Mouse (Mus musculus): ENCODE results near the gene Lyst. TPM values are rescaled to one million over a fixed set of nuclear protein-coding genes. Genes with fewer than 3 reads are reported as not detected.
"Not testable (repeated sequence)": the region's sequence is repeated elsewhere in the genome, so short reads cannot be mapped to it uniquely, and the experiment has no call there.

The Lyst gene
- total and polyA plus RNA-seq, 3 experiments = 2.0 to 6.8 (median 6.7) TPM

- TF ChIP-seq CTCF (IDR thresholded peaks at IDR 0.05) (no peak), EP300 (IDR thresholded peaks at IDR 0.05; ENCODE audit: insufficient read depth, low read depth, low read length) (no peak), POLR2A (IDR thresholded peaks at IDR 0.05; ENCODE audit: insufficient read depth, low read depth, low read length) (no peak)
- Histone ChIP-seq H3K9ac (ENCODE audit: low read depth, low read length) (no peak overlapping the region), H3K4me3 (no peak overlapping the region), H3K27ac (no peak overlapping the region), H3K4me1 (ENCODE audit: control insufficient read depth, insufficient read depth, low read length) (no peaks in the 10 kb centered on the region), H3K36me3 (ENCODE audit: control insufficient read depth, insufficient read depth, low read length) (no peaks in the 10 kb centered on the region), H3K27me3 (ENCODE audit: control insufficient read depth, insufficient read depth, low read length) (no peaks in the 10 kb centered on the region), H3K79me2 (replicated peaks; ENCODE audit: control insufficient read depth, insufficient read depth, low read length) (no peaks in the 10 kb centered on the region)
- intact Hi-C loops (cut with DNase I) = no loop called here
- DNase-seq = no peak
- 78% methylated on average over 8 of the region's 8 CpGs for WGBS
Observed at GRCm38 (mm10) chr13:13677871-13678270, 87.7 kb downstream of the Lyst start.

DNA sequence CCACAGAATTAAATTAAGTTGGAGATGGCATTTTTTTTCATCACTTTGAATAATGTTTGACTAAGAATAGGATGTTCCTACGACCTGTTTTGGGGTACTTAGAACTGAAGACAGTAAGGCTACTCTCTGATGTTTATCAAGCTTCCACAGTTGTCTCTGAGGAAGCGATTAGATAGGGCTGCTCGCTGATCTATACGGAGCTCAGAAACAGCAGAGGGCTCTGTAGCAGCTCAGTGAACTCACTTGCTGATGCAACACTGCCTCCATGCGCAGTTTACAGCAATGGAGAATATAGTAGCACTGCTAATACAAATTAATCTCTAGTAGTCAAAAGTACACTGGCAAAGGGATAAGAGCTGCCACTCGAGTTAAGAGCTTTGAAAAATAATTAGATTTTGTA, 91.4 kb downstream of the Lyst start:
- Histone ChIP-seq H3K4me1 (ENCODE audit: control insufficient read depth, insufficient read depth, low read length) (no peaks in the 10 kb centered on the region), H3K9ac (ENCODE audit: low read depth, low read length) (no peak overlapping the region), H3K27me3 (ENCODE audit: control insufficient read depth, insufficient read depth, low read length) (no peaks in the 10 kb centered on the region), H3K36me3 (ENCODE audit: control insufficient read depth, insufficient read depth, low read length) (no peaks in the 10 kb centered on the region), H3K27ac (no peak overlapping the region), H3K4me3 (no peak overlapping the region), H3K79me2 (replicated peaks; ENCODE audit: control insufficient read depth, insufficient read depth, low read length) (no peaks in the 10 kb centered on the region)
- DNase-seq = no peak
- intact Hi-C loops (cut with DNase I) = no loop called here
- WGBS = 59% methylated on average over 6 of the region's 6 CpGs
- TF ChIP-seq EP300 (IDR thresholded peaks at IDR 0.05; ENCODE audit: insufficient read depth, low read depth, low read length) = no peak
- no peak for TF ChIP-seq POLR2A (IDR thresholded peaks at IDR 0.05; ENCODE audit: insufficient read depth, low read depth, low read length)
- no peak for TF ChIP-seq CTCF (IDR thresholded peaks at IDR 0.05)

- Histone ChIP-seq H3K27me3 (ENCODE audit: control insufficient read depth, insufficient read depth, low read length) (no peaks in the 10 kb centered on the region), H3K9ac (ENCODE audit: low read depth, low read length) (no peak overlapping the region), H3K4me3 (no peak overlapping the region), H3K4me1 (ENCODE audit: control insufficient read depth, insufficient read depth, low read length) (no peaks in the 10 kb centered on the region), H3K79me2 (replicated peaks; ENCODE audit: control insufficient read depth, insufficient read depth, low read length) (no peaks in the 10 kb centered on the region), H3K27ac (no peak overlapping the region), H3K36me3 (ENCODE audit: control insufficient read depth, insufficient read depth, low read length) (no peaks in the 10 kb centered on the region)
- 73% methylated on average over 5 of the region's 5 CpGs for WGBS
- TF ChIP-seq EP300 (IDR thresholded peaks at IDR 0.05; ENCODE audit: insufficient read depth, low read depth, low read length) (no peak), CTCF (IDR thresholded peaks at IDR 0.05) (no peak), POLR2A (IDR thresholded peaks at IDR 0.05; ENCODE audit: insufficient read depth, low read depth, low read length) (no peak)
- no peak for DNase-seq
- intact Hi-C loops (cut with DNase I) = no loop called here
Observed at GRCm38 (mm10) chr13:13703476-13703875, 113.3 kb downstream of the Lyst start.

DNA sequence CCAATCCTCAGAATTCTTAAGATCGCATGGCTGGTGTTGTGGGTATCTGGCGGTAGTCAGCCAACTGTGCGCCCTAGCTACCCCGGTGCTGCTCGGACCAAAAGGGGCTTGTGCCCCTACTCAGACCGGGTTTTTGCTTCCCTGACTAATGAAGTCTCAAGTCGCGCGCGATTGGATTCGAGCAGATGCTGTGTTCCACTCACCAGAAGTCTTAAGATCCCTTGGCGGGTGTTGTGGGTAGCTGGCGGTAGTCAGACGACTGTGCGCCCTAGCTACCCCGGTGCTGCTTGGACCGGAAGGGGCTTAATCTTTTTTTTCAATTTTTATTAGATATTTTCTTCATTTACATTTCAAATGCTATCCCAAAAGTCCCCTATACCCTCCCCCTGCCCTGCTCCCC, 131.2 kb downstream of the Lyst start:
- 90% methylated on average over 17 of the region's 17 CpGs for WGBS
- H3K79me2 ChIP-seq (replicated peaks; ENCODE audit: control insufficient read depth, insufficient read depth, low read length); H3K4me1 ChIP-seq (ENCODE audit: control insufficient read depth, insufficient read depth, low read length); H3K27ac ChIP-seq; intact Hi-C loops (cut with DNase I); H3K36me3 ChIP-seq (ENCODE audit: control insufficient read depth, insufficient read depth, low read length); H3K4me3 ChIP-seq; H3K9ac ChIP-seq (ENCODE audit: low read depth, low read length); DNase-seq; H3K27me3 ChIP-seq (ENCODE audit: control insufficient read depth, insufficient read depth, low read length): not testable (repeated sequence)

DNA sequence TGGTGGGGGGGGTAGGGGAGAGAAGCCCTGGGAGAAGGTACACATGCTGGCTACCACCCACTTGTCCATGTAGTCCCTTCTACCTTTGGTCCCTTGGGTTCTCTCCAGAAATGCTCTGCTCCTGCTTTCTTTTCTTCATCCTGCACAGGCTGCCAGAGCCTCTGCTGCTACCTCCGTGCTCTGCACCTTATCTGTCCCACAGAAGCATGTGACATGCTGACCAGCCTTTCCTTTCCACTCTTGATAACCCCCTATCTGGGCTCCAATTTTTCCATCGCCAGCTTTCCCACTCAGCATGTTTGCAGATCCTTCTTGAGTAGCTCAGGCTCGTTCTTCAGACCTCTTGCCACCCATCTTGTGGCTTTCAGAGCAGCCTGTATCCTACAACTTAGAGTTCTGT, 133.1 kb downstream of the Lyst start:
- H3K4me1 ChIP-seq (ENCODE audit: control insufficient read depth, insufficient read depth, low read length) = no peaks in the 10 kb centered on the region
- H3K9ac ChIP-seq (ENCODE audit: low read depth, low read length) = no peak overlapping the region
- intact Hi-C loops (cut with DNase I) = no loop called here
- no peaks in the 10 kb centered on the region for H3K36me3 ChIP-seq (ENCODE audit: control insufficient read depth, insufficient read depth, low read length)
- no peak for TF ChIP-seq CTCF (IDR thresholded peaks at IDR 0.05)
- TF ChIP-seq POLR2A (IDR thresholded peaks at IDR 0.05; ENCODE audit: insufficient read depth, low read depth, low read length) = no peak
- TF ChIP-seq EP300 (IDR thresholded peaks at IDR 0.05; ENCODE audit: insufficient read depth, low read depth, low read length) = no peak
- DNase-seq = no peak
- no peaks in the 10 kb centered on the region for H3K27me3 ChIP-seq (ENCODE audit: control insufficient read depth, insufficient read depth, low read length)
- H3K79me2 ChIP-seq (replicated peaks; ENCODE audit: control insufficient read depth, insufficient read depth, low read length) = no peaks in the 10 kb centered on the region
- H3K27ac ChIP-seq = no peak overlapping the region
- WGBS = 44% methylated on average over 3 of the region's 3 CpGs
- no peak overlapping the region for H3K4me3 ChIP-seq

DNA sequence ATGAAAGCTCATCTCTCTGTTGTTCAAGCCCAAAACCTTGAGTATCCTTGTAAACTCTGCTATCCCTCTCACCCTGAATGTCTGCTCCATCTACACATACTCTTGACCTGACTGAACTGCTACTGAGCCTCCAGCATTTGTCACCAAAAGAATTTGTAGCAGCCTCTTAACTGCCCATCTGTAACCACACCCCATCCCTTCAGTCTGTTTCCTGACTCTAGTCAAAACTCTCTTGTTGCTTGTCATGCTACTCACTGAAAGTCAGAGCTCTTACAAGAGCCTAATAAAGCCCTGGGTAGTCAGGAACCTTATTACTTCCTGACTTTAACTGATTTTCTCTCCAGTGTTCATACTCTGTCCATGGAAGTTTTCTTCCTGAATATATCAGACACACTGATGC, 133.6 kb downstream of the Lyst start:
- H3K79me2 ChIP-seq (replicated peaks; ENCODE audit: control insufficient read depth, insufficient read depth, low read length) = no peaks in the 10 kb centered on the region
- no peaks in the 10 kb centered on the region for H3K4me1 ChIP-seq (ENCODE audit: control insufficient read depth, insufficient read depth, low read length)
- H3K9ac ChIP-seq (ENCODE audit: low read depth, low read length) = no peak overlapping the region
- DNase-seq = no peak
- H3K4me3 ChIP-seq = no peak overlapping the region
- H3K27me3 ChIP-seq (ENCODE audit: control insufficient read depth, insufficient read depth, low read length) = no peaks in the 10 kb centered on the region
- no peak overlapping the region for H3K27ac ChIP-seq
- H3K36me3 ChIP-seq (ENCODE audit: control insufficient read depth, insufficient read depth, low read length) = no peaks in the 10 kb centered on the region
- intact Hi-C loops (cut with DNase I) = no loop called here
- TF ChIP-seq POLR2A (IDR thresholded peaks at IDR 0.05; ENCODE audit: insufficient read depth, low read depth, low read length) = no peak
- TF ChIP-seq EP300 (IDR thresholded peaks at IDR 0.05; ENCODE audit: insufficient read depth, low read depth, low read length) = no peak
- no peak for TF ChIP-seq CTCF (IDR thresholded peaks at IDR 0.05)

All from heart, adult 2 months (tissue).